Mouse (Mus musculus): Measurements from ENCODE around the gene Yif1a. TPM values are rescaled to one million over a fixed set of nuclear protein-coding genes. Genes with fewer than 3 reads are reported as not detected.
A peak's percentile ranks its signal among the peaks of the same experiment; 100 is the strongest.

Gene Yif1a
- total RNA-seq, 1 experiment: 84.4 TPM

GRCm38 (mm10) chr19:5113783-5114182 lies 25.4 kb downstream of the Yif1a start:
- no peak for TF ChIP-seq CHD2 (IDR thresholded peaks at IDR 0.05; ENCODE audit: low read depth, low read length)
- TF ChIP-seq HCFC1 (IDR thresholded peaks at IDR 0.05; ENCODE audit: borderline replicate concordance, insufficient read depth, low read length): no peak
- no peaks in the 10 kb centered on the region; a peak in 2 of 4 replicates for H3K4me1 ChIP-seq (ENCODE audit: control insufficient read depth in 2 of 2, insufficient read depth in 2 of 2, low read length in 2 of 2, poor library complexity in 1 of 2)
- no peak overlapping the region for H3K4me3 ChIP-seq (ENCODE audit: insufficient read depth in 1 of 2, low read depth in 1 of 2, low read length in 2 of 2, poor library complexity in 1 of 2, severe bottlenecking in 1 of 2)
- in situ Hi-C loops (cut with MboI; ENCODE audit: low sequenced_read_pairs in 2 of 2, unreplicated experiment in 2 of 2): no loop called here
- peaks cover 6% of the 10 kb centered on the region; the same call in 1 of the 2 replicates for H3K36me3 ChIP-seq (ENCODE audit: control insufficient read depth, insufficient read depth, low read length, poor library complexity, severe bottlenecking)
- no peak overlapping the region for H3K27ac ChIP-seq (ENCODE audit: insufficient read depth, low read depth, low read length, poor library complexity, severe bottlenecking)
- H3K9ac ChIP-seq (ENCODE audit: insufficient read depth, low read depth, low read length, poor library complexity, severe bottlenecking): no peak overlapping the region
- no peak for DNase-seq (ENCODE audit: low read depth, low spot score)
- H3K9me3 ChIP-seq (ENCODE audit: control insufficient read depth, insufficient read depth, low read depth, low read length): no peaks in the 10 kb centered on the region

- TF ChIP-seq MAFK (IDR thresholded peaks at IDR 0.05; ENCODE audit: insufficient read depth, low read depth, low read length) (0 out of 2 replicates have a peak, but pooled peaks have one; percentile 29), CHD2 (IDR thresholded peaks at IDR 0.05; ENCODE audit: low read depth, low read length) (no peak), ZNF384 (IDR thresholded peaks at IDR 0.05; ENCODE audit: low read depth, low read length) (no peak), HCFC1 (IDR thresholded peaks at IDR 0.05; ENCODE audit: borderline replicate concordance, insufficient read depth, low read length) (peak; percentile 41; the same call in 1 of the 2 replicates), ZC3H11A (IDR thresholded peaks at IDR 0.05; ENCODE audit: borderline replicate concordance, low read depth, low read length) (no peak)
- H3K9me3 ChIP-seq (ENCODE audit: control insufficient read depth, insufficient read depth, low read depth, low read length): no peaks in the 10 kb centered on the region
These were observed 29.4 kb downstream of the Yif1a start for GRCm38 (mm10) chr19:5117494-5118383.

GRCm38 (mm10) chr19:5118384-5118698 lies 30.0 kb downstream of the Yif1a start, which contains the start of gene Klc2:
Gene Klc2 (minus strand): TSS chr19:5118560.
- H3K4me1 ChIP-seq (ENCODE audit: control insufficient read depth in 2 of 2, insufficient read depth in 2 of 2, low read length in 2 of 2, poor library complexity in 1 of 2): no peaks in the 10 kb centered on the region; a peak in 1 of 4 replicates
- no peaks in the 10 kb centered on the region for H3K9me3 ChIP-seq (ENCODE audit: control insufficient read depth, insufficient read depth, low read depth, low read length)
- no peak for DNase-seq (ENCODE audit: low read depth, low spot score)
- no peaks in the 10 kb centered on the region for H3K36me3 ChIP-seq (ENCODE audit: control insufficient read depth, insufficient read depth, low read length, poor library complexity, severe bottlenecking)
- no peak for TF ChIP-seq ZC3H11A (IDR thresholded peaks at IDR 0.05; ENCODE audit: borderline replicate concordance, low read depth, low read length)
- H3K4me3 ChIP-seq (ENCODE audit: insufficient read depth in 1 of 2, low read depth in 1 of 2, low read length in 2 of 2, poor library complexity in 1 of 2, severe bottlenecking in 1 of 2): peak within 1 kb of the TSS; percentile 96 to 99
- peak within 1 kb of the TSS; percentile 64; the same call in 1 of the 2 replicates for H3K27ac ChIP-seq (ENCODE audit: insufficient read depth, low read depth, low read length, poor library complexity, severe bottlenecking)
- in situ Hi-C loops (cut with MboI; ENCODE audit: low sequenced_read_pairs in 2 of 2, unreplicated experiment in 2 of 2): no loop called here
- H3K9ac ChIP-seq (ENCODE audit: insufficient read depth, low read depth, low read length, poor library complexity, severe bottlenecking): peak within 1 kb of the TSS; percentile 83

More at GRCm38 (mm10) chr19:5117494-5118383, 29.4 kb downstream of the Yif1a start:
- no peaks in the 10 kb centered on the region; a peak in 1 of 4 replicates for H3K4me1 ChIP-seq (ENCODE audit: control insufficient read depth in 2 of 2, insufficient read depth in 2 of 2, low read length in 2 of 2, poor library complexity in 1 of 2)
- H3K4me3 ChIP-seq (ENCODE audit: insufficient read depth in 1 of 2, low read depth in 1 of 2, low read length in 2 of 2, poor library complexity in 1 of 2, severe bottlenecking in 1 of 2): peak overlapping the region; percentile 96 to 99
- peaks cover under 1% of the 10 kb centered on the region; the same call in 1 of the 2 replicates for H3K36me3 ChIP-seq (ENCODE audit: control insufficient read depth, insufficient read depth, low read length, poor library complexity, severe bottlenecking)
- peak overlapping the region; percentile 83 for H3K9ac ChIP-seq (ENCODE audit: insufficient read depth, low read depth, low read length, poor library complexity, severe bottlenecking)
- DNase-seq (ENCODE audit: low read depth, low spot score): peak; percentile 80
- in situ Hi-C loops (cut with MboI; ENCODE audit: low sequenced_read_pairs in 2 of 2, unreplicated experiment in 2 of 2): no loop called here
- peak overlapping the region; percentile 64; the same call in 1 of the 2 replicates for H3K27ac ChIP-seq (ENCODE audit: insufficient read depth, low read depth, low read length, poor library complexity, severe bottlenecking)

- Histone ChIP-seq H3K27ac (ENCODE audit: insufficient read depth, low read depth, low read length, poor library complexity, severe bottlenecking) (no peak overlapping the region), H3K36me3 (ENCODE audit: control insufficient read depth, insufficient read depth, low read length, poor library complexity, severe bottlenecking) (no peaks in the 10 kb centered on the region), H3K9me3 (ENCODE audit: control insufficient read depth, insufficient read depth, low read depth, low read length) (no peaks in the 10 kb centered on the region), H3K4me1 (ENCODE audit: control insufficient read depth in 2 of 2, insufficient read depth in 2 of 2, low read length in 2 of 2, poor library complexity in 1 of 2) (no peaks in the 10 kb centered on the region), H3K9ac (ENCODE audit: insufficient read depth, low read depth, low read length, poor library complexity, severe bottlenecking) (no peak overlapping the region), H3K4me3 (ENCODE audit: insufficient read depth in 1 of 2, low read depth in 1 of 2, low read length in 2 of 2, poor library complexity in 1 of 2, severe bottlenecking in 1 of 2) (no peak overlapping the region)
- in situ Hi-C loops (cut with MboI; ENCODE audit: low sequenced_read_pairs in 2 of 2, unreplicated experiment in 2 of 2): no loop called here
- no peak for DNase-seq (ENCODE audit: low read depth, low spot score)
- TF ChIP-seq ZNF384 (IDR thresholded peaks at IDR 0.05; ENCODE audit: low read depth, low read length) (no peak), HCFC1 (IDR thresholded peaks at IDR 0.05; ENCODE audit: borderline replicate concordance, insufficient read depth, low read length) (no peak)
These were observed 34.2 kb downstream of the Yif1a start for GRCm38 (mm10) chr19:5122492-5122891.

DNA sequence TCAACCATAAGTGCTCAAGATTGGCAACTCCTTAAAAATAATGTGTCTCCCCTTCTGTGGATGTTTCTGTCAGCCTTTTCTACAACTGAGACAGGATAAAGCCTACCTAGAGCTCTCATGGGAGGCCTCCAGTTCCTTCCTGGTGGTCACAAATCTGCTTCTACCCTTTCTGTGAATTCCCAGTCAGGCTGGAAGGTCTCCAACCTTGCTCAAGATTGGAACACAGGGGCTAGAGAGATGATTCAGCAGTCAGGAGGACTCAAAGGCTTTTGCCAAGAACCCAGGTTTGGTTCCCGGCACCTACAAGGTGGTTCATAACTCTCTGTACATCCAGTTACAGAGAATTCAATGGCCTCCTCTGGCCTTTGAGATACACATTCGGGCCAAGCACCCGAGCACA lies 34.9 kb downstream of the Yif1a start:
- TF ChIP-seq MAFK (IDR thresholded peaks at IDR 0.05; ENCODE audit: insufficient read depth, low read depth, low read length) (no peak), ZC3H11A (IDR thresholded peaks at IDR 0.05; ENCODE audit: borderline replicate concordance, low read depth, low read length) (no peak), ZNF384 (IDR thresholded peaks at IDR 0.05; ENCODE audit: low read depth, low read length) (no peak), CHD2 (IDR thresholded peaks at IDR 0.05; ENCODE audit: low read depth, low read length) (no peak), HCFC1 (IDR thresholded peaks at IDR 0.05; ENCODE audit: borderline replicate concordance, insufficient read depth, low read length) (no peak)
- no peak overlapping the region for H3K9ac ChIP-seq (ENCODE audit: insufficient read depth, low read depth, low read length, poor library complexity, severe bottlenecking)
- no peak overlapping the region for H3K27ac ChIP-seq (ENCODE audit: insufficient read depth, low read depth, low read length, poor library complexity, severe bottlenecking)
- no peaks in the 10 kb centered on the region for H3K36me3 ChIP-seq (ENCODE audit: control insufficient read depth, insufficient read depth, low read length, poor library complexity, severe bottlenecking)
- H3K9me3 ChIP-seq (ENCODE audit: control insufficient read depth, insufficient read depth, low read depth, low read length): no peaks in the 10 kb centered on the region
- in situ Hi-C loops (cut with MboI; ENCODE audit: low sequenced_read_pairs in 2 of 2, unreplicated experiment in 2 of 2): no loop called here
- DNase-seq (ENCODE audit: low read depth, low spot score): no peak
- no peak overlapping the region for H3K4me3 ChIP-seq (ENCODE audit: insufficient read depth in 1 of 2, low read depth in 1 of 2, low read length in 2 of 2, poor library complexity in 1 of 2, severe bottlenecking in 1 of 2)
- H3K4me1 ChIP-seq (ENCODE audit: control insufficient read depth in 2 of 2, insufficient read depth in 2 of 2, low read length in 2 of 2, poor library complexity in 1 of 2): no peaks in the 10 kb centered on the region

Data from ES-E14 (cell line).